Mouse (Mus musculus) embryonic facial prominence, embryonic 15.5 days (tissue): ENCODE data around the gene C8a. TPM values are rescaled to one million over a fixed set of nuclear protein-coding genes. Genes with fewer than 3 reads are reported as not detected.

Source experiments
- ATAC-seq: fragments of 200-750 bp; cut with Nextera tagmentation; 2 replicates; pipeline ENCODE4 v1.8.0; 2017; ENCODE audit warnings: low read depth, moderate TSS enrichment; ENCODE audit not compliant: insufficient number of reproducible peaks, low FRiP score, low TSS enrichment
- H3K27ac ChIP-seq: fragments of 300-500 bp; sonication (generic); replicated peaks from 2 replicates; pipeline ENCODE4 v1.5.1; 2015; ENCODE audit warnings: mild to moderate bottlenecking, inconsistent platforms
- H3K27me3 ChIP-seq: fragments of 300-500 bp; sonication (generic); 2 replicates; pipeline ENCODE4 v1.6.1; 2015; ENCODE audit warnings: inconsistent platforms
- H3K36me3 ChIP-seq: fragments of 300-500 bp; sonication (generic); 2 replicates; pipeline ENCODE4 v1.6.1; 2015; ENCODE audit warnings: mild to moderate bottlenecking, inconsistent platforms
- H3K4me1 ChIP-seq: fragments of 300-500 bp; sonication (generic); 2 replicates; pipeline ENCODE4 v1.6.1; 2015; ENCODE audit warnings: inconsistent platforms
- H3K4me2 ChIP-seq: fragments of 300-500 bp; sonication (generic); replicated peaks from 2 replicates; pipeline ENCODE4 v1.6.1; 2015; ENCODE audit warnings: mild to moderate bottlenecking, inconsistent platforms
- H3K4me3 ChIP-seq: fragments of 300-500 bp; sonication (generic); replicated peaks from 2 replicates; pipeline ENCODE4 v1.5.1; 2015; ENCODE audit warnings: mild to moderate bottlenecking, inconsistent platforms
- H3K9ac ChIP-seq: fragments of 300-500 bp; sonication (generic); 2 replicates; pipeline ENCODE4 v1.6.1; 2015; ENCODE audit warnings: inconsistent platforms
- H3K9me3 ChIP-seq: fragments of 300-500 bp; sonication (generic); replicated peaks from 2 replicates; pipeline ENCODE4 v1.6.1; 2016; ENCODE audit warnings: inconsistent platforms
- WGBS: fragments of 180-500 bp; shearing (Covaris S2); methylation state at CpG from one replicate; pipeline ENCODE4 v1.1.7; 2015; 5-methylcytosine and 5-hydroxymethylcytosine counted together
- polyA plus RNA-seq: library from polyadenylated mRNA; unstranded; fragments of >200 nt; fragmentation: Nextera tagmentation; extraction: Ambion mirVana; gene quantifications from 2 replicates; pipeline ENCODE4 v1.2.1, GENCODE M21; 2015

The C8a gene
- polyA plus RNA-seq, 1 experiment from 2014 or later: not detected

- Histone ChIP-seq H3K9ac (no peak within 1 kb of the TSS), H3K4me3 (no peak within 1 kb of the TSS), H3K4me1 (peaks cover 5% of the 10 kb centered on the region; the same call in 1 of the 2 replicates), H3K36me3 (no peaks in the 10 kb centered on the region), H3K27ac (no peak within 1 kb of the TSS), H3K4me2 (no peak within 1 kb of the TSS), H3K9me3 (no peaks in the 10 kb centered on the region), H3K27me3 (peaks cover 4% of the 10 kb centered on the region; the same call in 1 of the 2 replicates)
- WGBS: 93% methylated on average over 8 of the region's 8 CpGs
- ATAC-seq: no peak
Measured at GRCm38 (mm10) chr4:104766065-104766464, 110.1 kb downstream of the C8a start, which contains the start of gene C8b. Gene C8b (plus strand): TSS chr4:104766317.

Other genes starting within 250 kb of the C8a start
- 0.12 TPM in 1 of 2 replicates, not detected in the other for gene C8b, start 110.1 kb downstream of the C8a start, polyA plus RNA-seq
- not detected in 2 replicates for gene Gm17662, start 19.1 kb downstream of the C8a start, polyA plus RNA-seq
- 0.51 and 0.67 TPM in 2 replicates for gene Fyb2, start 37.1 kb upstream of the C8a start, polyA plus RNA-seq
- gene Prkaa2, start 233.5 kb upstream of the C8a start, polyA plus RNA-seq: 2.9 and 3.0 TPM in 2 replicates